In the genomic region with DNA sequence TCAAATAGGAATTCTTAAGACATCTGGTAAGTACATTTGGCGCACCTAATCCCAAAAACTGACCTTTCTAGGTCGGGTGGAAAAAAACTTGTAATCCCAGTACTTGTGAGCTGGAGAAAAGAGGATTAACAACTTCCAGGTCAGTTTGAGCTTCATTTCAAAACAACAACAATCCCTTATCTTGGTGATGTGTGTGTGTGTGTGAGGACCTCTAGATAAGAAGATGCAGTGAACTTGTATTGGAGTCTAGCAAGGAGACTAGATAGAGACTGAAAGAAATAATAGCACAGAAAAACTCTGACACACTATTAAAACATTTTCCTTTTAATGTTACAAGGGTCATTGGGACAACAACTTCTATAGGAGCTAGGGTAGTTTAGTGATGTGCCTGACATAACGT, we compare ENCODE assay signal across 21 mouse cellular contexts. TPM values are rescaled to one million over a fixed set of nuclear protein-coding genes. Genes with fewer than 3 reads are reported as not detected.
DNase-seq lines count a peak whose midpoint lies in the region; ATAC-seq and TF ChIP-seq lines count a peak whose summit lies in the region.
"Had no signal": no experiment of that assay in that cellular context is flagged by ENCODE, and none has a peak within 500 bp of the region (broad histone marks: within the 10 kb centered on the region; RNA-seq: fewer than 3 reads in every experiment).

No protein-coding gene starts in this region.

- H3K27me3 ChIP-seq in midbrain, embryonic 11.5 days (ENCODE audit: control insufficient read depth, insufficient read depth, low read length) = no peaks in the 10 kb centered on the region
- no peaks in the 10 kb centered on the region for H3K27me3 ChIP-seq in midbrain, embryonic 10.5 days (ENCODE audit: low read depth, poor library complexity, severe bottlenecking)
- H3K27me3 ChIP-seq in liver, embryonic 14.5 days (ENCODE audit: control insufficient read depth, insufficient read depth, low read length) = no peaks in the 10 kb centered on the region
- no peaks in the 10 kb centered on the region for H3K27me3 ChIP-seq in heart, embryonic 11.5 days (ENCODE audit: control insufficient read depth, insufficient read depth, low read length)
- H3K27me3 ChIP-seq: CH12.LX; embryonic facial prominence, embryonic 15.5 days; forebrain, embryonic 12.5 days; heart, embryonic 13.5 days; hindbrain, embryonic 15.5 days had no signal

- TF ChIP-seq EP300 in liver, embryonic 14.5 days (IDR thresholded peaks at IDR 0.05; ENCODE audit: low read depth) = peak; percentile 76

- no peak overlapping the region for H3K27ac ChIP-seq in midbrain, embryonic 11.5 days (ENCODE audit: low read depth, low read length)
- no peak overlapping the region for H3K27ac ChIP-seq in midbrain, embryonic 10.5 days (replicated peaks)
- peak overlapping the region; percentile 19 for H3K27ac ChIP-seq in liver, embryonic 14.5 days
- no peak overlapping the region for H3K27ac ChIP-seq in heart, embryonic 11.5 days (ENCODE audit: low read depth, low read length)
- H3K27ac ChIP-seq: embryonic facial prominence, embryonic 15.5 days; forebrain, embryonic 12.5 days; heart, embryonic 13.5 days; hindbrain, embryonic 15.5 days had no signal

- H3K36me3 ChIP-seq in midbrain, embryonic 11.5 days (ENCODE audit: control insufficient read depth, insufficient read depth, low read length) = peaks cover 15% of the 10 kb centered on the region; the same call in 1 of the 2 replicates
- peaks cover 96% of the 10 kb centered on the region for H3K36me3 ChIP-seq in midbrain, embryonic 10.5 days
- peaks cover 38% of the 10 kb centered on the region for H3K36me3 ChIP-seq in liver, embryonic 14.5 days (replicated peaks; ENCODE audit: control insufficient read depth, insufficient read depth, low read depth)
- H3K36me3 ChIP-seq in heart, embryonic 11.5 days (ENCODE audit: control insufficient read depth, insufficient read depth, low read length) = peaks cover 18% of the 10 kb centered on the region

- no peak for TF ChIP-seq CTCF in liver, embryonic 14.5 days (IDR thresholded peaks at IDR 0.05; ENCODE audit: low read depth)

- H3K9ac ChIP-seq in midbrain, embryonic 11.5 days (ENCODE audit: low read length) = no peak overlapping the region
- peak overlapping the region; percentile 33; the same call in 1 of the 2 replicates for H3K9ac ChIP-seq in liver, embryonic 14.5 days (replicated peaks)
- no peak overlapping the region for H3K9ac ChIP-seq in heart, embryonic 11.5 days (ENCODE audit: low read depth, low read length)
- H3K9ac ChIP-seq: embryonic facial prominence, embryonic 15.5 days; forebrain, embryonic 12.5 days; heart, embryonic 13.5 days; hindbrain, embryonic 15.5 days had no signal

- no peaks in the 10 kb centered on the region for H3K9me3 ChIP-seq in midbrain, embryonic 11.5 days (ENCODE audit: control insufficient read depth, low read length)
- H3K9me3 ChIP-seq in midbrain, embryonic 10.5 days (replicated peaks) = no peaks in the 10 kb centered on the region
- H3K9me3 ChIP-seq in liver, embryonic 14.5 days (ENCODE audit: control insufficient read depth, low read length) = no peaks in the 10 kb centered on the region
- no peaks in the 10 kb centered on the region for H3K9me3 ChIP-seq in heart, embryonic 11.5 days (replicated peaks; ENCODE audit: control insufficient read depth, low read length)
- H3K9me3 ChIP-seq: embryonic facial prominence, embryonic 15.5 days; forebrain, embryonic 12.5 days; heart, embryonic 13.5 days; hindbrain, embryonic 15.5 days had no signal

- peak; percentile 41 for DNase-seq in midbrain, embryonic 11.5 days (ENCODE audit: low spot score, missing footprints)
- no peak for DNase-seq in midbrain, embryonic 10.5 days (ENCODE audit: low spot score)
- peak in 2 of 3 experiments; percentile 32 to 33 for DNase-seq in liver, embryonic 14.5 days (ENCODE audit: low read depth in 3 of 3, low spot score in 3 of 3)
- no peak for DNase-seq in cerebellum, adult 9-10 months
- DNase-seq in cerebellum, postnatal 4 days (ENCODE audit: low spot score in 2 of 2) = no peak
- DNase-seq: adrenal gland, adult 8-10 months; adrenal gland, postnatal 36 days; cerebellum, adult 11 months; cerebellum, adult 9-11 months; embryo, embryonic 11 days; gastrocnemius, postnatal 14 days; heart, postnatal 36 days had no signal

- no peak for ATAC-seq in midbrain, embryonic 11.5 days (ENCODE audit: low FRiP score)
- ATAC-seq in erythroblast, adult 5-6 weeks (replicated peaks; ENCODE audit: low FRiP score, poor library complexity, severe bottlenecking) = 0 out of 2 replicates have a peak, but pooled peaks have one; percentile 45
- ATAC-seq in liver, embryonic 14.5 days (ENCODE audit: insufficient read depth) = peak; percentile 93
- peak; percentile 60 for ATAC-seq in megakaryocyte progenitor cell, adult 5-6 weeks (replicated peaks; ENCODE audit: poor library complexity)
- ATAC-seq in heart, embryonic 11.5 days (replicated peaks; ENCODE audit: insufficient number of reproducible peaks, low FRiP score, low TSS enrichment) = no peak
- ATAC-seq: forebrain, embryonic 16.5 days had no signal

- H3K4me2 ChIP-seq in midbrain, embryonic 11.5 days = no peak overlapping the region
- peak overlapping the region; percentile 46 for H3K4me2 ChIP-seq in liver, embryonic 14.5 days (ENCODE audit: low read depth)
- no peak overlapping the region for H3K4me2 ChIP-seq in heart, embryonic 11.5 days
- H3K4me2 ChIP-seq: embryonic facial prominence, embryonic 15.5 days; forebrain, embryonic 12.5 days; heart, embryonic 13.5 days; hindbrain, embryonic 15.5 days had no signal

- 77% methylated on average over 3 of the region's 3 CpGs for WGBS in midbrain, embryonic 11.5 days
- WGBS in midbrain, embryonic 10.5 days = 75% methylated on average over 3 of the region's 3 CpGs
- WGBS in liver, embryonic 14.5 days (ENCODE audit: insufficient replicate concordance) = 57% methylated on average over 3 of the region's 3 CpGs
- 68% methylated on average over 3 of the region's 3 CpGs for WGBS in heart, embryonic 11.5 days (ENCODE audit: insufficient replicate concordance)

- H3K4me3 ChIP-seq in midbrain, embryonic 11.5 days (ENCODE audit: low read depth, low read length) = no peak overlapping the region
- no peak overlapping the region for H3K4me3 ChIP-seq in midbrain, embryonic 10.5 days
- no peak overlapping the region for H3K4me3 ChIP-seq in liver, embryonic 14.5 days (ENCODE audit: insufficient read depth in 1 of 2, low read depth in 2 of 2, low read length in 2 of 2)
- no peak overlapping the region for H3K4me3 ChIP-seq in heart, embryonic 11.5 days (ENCODE audit: low read depth, low read length)
- H3K4me3 ChIP-seq: embryonic facial prominence, embryonic 15.5 days; forebrain, embryonic 12.5 days; heart, embryonic 13.5 days; hindbrain, embryonic 15.5 days had no signal

- no peaks in the 10 kb centered on the region for H3K4me1 ChIP-seq in midbrain, embryonic 11.5 days (ENCODE audit: control insufficient read depth, insufficient read depth, low read length)
- H3K4me1 ChIP-seq in midbrain, embryonic 10.5 days = no peaks in the 10 kb centered on the region
- H3K4me1 ChIP-seq in liver, embryonic 14.5 days (replicated peaks; ENCODE audit: control insufficient read depth in 2 of 2, insufficient read depth in 2 of 2, low read length in 1 of 2) = peaks cover 9 to 13% of the 10 kb centered on the region in 2 experiments
- no peaks in the 10 kb centered on the region for H3K4me1 ChIP-seq in heart, embryonic 11.5 days (ENCODE audit: control insufficient read depth, insufficient read depth, low read length)
- H3K4me1 ChIP-seq: embryonic facial prominence, embryonic 15.5 days; forebrain, embryonic 12.5 days; heart, embryonic 13.5 days; hindbrain, embryonic 15.5 days had no signal

RNA-seq across cellular contexts. Expression of a gene that starts 14.1 kb away (rescaled TPM):
- polyA plus RNA-seq in midbrain, embryonic 11.5 days (2014; fragmentation: Nextera tagmentation; extraction: Ambion mirVana) = 494 and 501 TPM in 2 replicates
- 503 and 508 TPM in 2 replicates for polyA plus RNA-seq in midbrain, embryonic 10.5 days (2016; fragmentation: Nextera tagmentation; extraction: Ambion mirVana)
- 103 and 110 TPM in 2 replicates for total RNA-seq in erythroblast, adult 5-6 weeks (2015; ENCODE audit: low replicate concordance)
- 82.2 and 113 TPM in 2 replicates for total RNA-seq in erythroblast, adult 5-6 weeks (2017; ENCODE audit: low replicate concordance)
- 109 and 184 TPM in 2 replicates for polyA plus RNA-seq in liver, embryonic 14.5 days (2012; rRNA removed)
- 224 and 231 TPM in 2 replicates for polyA plus RNA-seq in liver, embryonic 14.5 days (2014; fragmentation: Nextera tagmentation; extraction: Ambion mirVana)
- 231 and 246 TPM in 2 replicates for total RNA-seq in megakaryocyte progenitor cell, adult 5-6 weeks (2015)
- 214 and 220 TPM in 2 replicates for total RNA-seq in megakaryocyte progenitor cell, adult 5-6 weeks (2017)
- polyA plus RNA-seq in heart, embryonic 11.5 days (2014; fragmentation: Nextera tagmentation; extraction: Ambion mirVana) = 259 and 310 TPM in 2 replicates

RNA-seq across cellular contexts. Expression of a gene that starts 27.6 kb away (rescaled TPM):
- 586 and 691 TPM in 2 replicates for polyA plus RNA-seq in midbrain, embryonic 11.5 days (2014; fragmentation: Nextera tagmentation; extraction: Ambion mirVana)
- polyA plus RNA-seq in midbrain, embryonic 10.5 days (2016; fragmentation: Nextera tagmentation; extraction: Ambion mirVana) = 564 and 647 TPM in 2 replicates
- total RNA-seq in erythroblast, adult 5-6 weeks (2015; ENCODE audit: low replicate concordance) = 430 and 606 TPM in 2 replicates
- total RNA-seq in erythroblast, adult 5-6 weeks (2017; ENCODE audit: low replicate concordance) = 197 and 317 TPM in 2 replicates
- 496 and 1,501 TPM in 2 replicates for polyA plus RNA-seq in liver, embryonic 14.5 days (2012; rRNA removed)
- polyA plus RNA-seq in liver, embryonic 14.5 days (2014; fragmentation: Nextera tagmentation; extraction: Ambion mirVana) = 630 and 672 TPM in 2 replicates
- 2,608 and 2,622 TPM in 2 replicates for total RNA-seq in megakaryocyte progenitor cell, adult 5-6 weeks (2015)
- 871 and 1,175 TPM in 2 replicates for total RNA-seq in megakaryocyte progenitor cell, adult 5-6 weeks (2017)
- 525 and 565 TPM in 2 replicates for polyA plus RNA-seq in heart, embryonic 11.5 days (2014; fragmentation: Nextera tagmentation; extraction: Ambion mirVana)

Comparison
In these comparisons a context has a peak if more than half of its experiments do, and no peak if none do; other contexts are left out.
1. DNase-seq: peak in midbrain, embryonic 11.5 days (single experiment) and liver, embryonic 14.5 days (2 of 3); none in midbrain, embryonic 10.5 days (single experiment), cerebellum, adult 9-10 months (single experiment) and cerebellum, postnatal 4 days (0 of 2).
2. ATAC-seq: peak in erythroblast, adult 5-6 weeks (single experiment), liver, embryonic 14.5 days (single experiment) and megakaryocyte progenitor cell, adult 5-6 weeks (single experiment); none in midbrain, embryonic 11.5 days (single experiment) and heart, embryonic 11.5 days (single experiment).